Mouse (Mus musculus) neural tube, embryonic 15.5 days (tissue): ENCODE data around the gene Gm21974. TPM values are rescaled to one million over a fixed set of nuclear protein-coding genes. Genes with fewer than 3 reads are reported as not detected.

Experiments
- ATAC-seq: fragments of 200-750 bp; cut with Nextera tagmentation; 2 replicates; pipeline ENCODE4 v1.8.0; 2017; ENCODE audit warnings: mild to moderate bottlenecking, moderate TSS enrichment, moderate library complexity; ENCODE audit not compliant: low FRiP score
- H3K27ac ChIP-seq: fragments of 300-500 bp; sonication (generic); replicated peaks from 2 replicates; pipeline ENCODE4 v1.5.1; 2015; ENCODE audit warnings: mild to moderate bottlenecking, inconsistent platforms
- H3K27me3 ChIP-seq: fragments of 300-500 bp; sonication (generic); replicated peaks from 2 replicates; pipeline ENCODE4 v1.6.1; 2015; ENCODE audit warnings: inconsistent platforms
- H3K36me3 ChIP-seq: fragments of 300-500 bp; sonication (generic); 2 replicates; pipeline ENCODE4 v1.6.1; 2015; ENCODE audit warnings: inconsistent platforms
- H3K4me1 ChIP-seq: fragments of 300-500 bp; sonication (generic); 2 replicates; pipeline ENCODE4 v1.6.1; 2015; ENCODE audit warnings: inconsistent platforms
- H3K4me2 ChIP-seq: fragments of 300-500 bp; sonication (generic); 2 replicates; pipeline ENCODE4 v1.6.1; 2015; ENCODE audit warnings: inconsistent platforms, mild to moderate bottlenecking, moderate library complexity
- H3K4me3 ChIP-seq: fragments of 300-500 bp; sonication (generic); replicated peaks from 2 replicates; pipeline ENCODE4 v1.5.1; 2015; ENCODE audit warnings: mild to moderate bottlenecking, inconsistent platforms
- H3K9ac ChIP-seq: fragments of 300-500 bp; sonication (generic); replicated peaks from 2 replicates; pipeline ENCODE4 v1.6.1; 2015; ENCODE audit warnings: mild to moderate bottlenecking, inconsistent platforms
- H3K9me3 ChIP-seq: fragments of 300-500 bp; sonication (generic); replicated peaks from 2 replicates; pipeline ENCODE4 v1.6.1; 2016; ENCODE audit warnings: inconsistent platforms
- WGBS: fragments of 180-500 bp; shearing (Covaris S2); methylation state at CpG from one replicate; pipeline ENCODE4 v1.1.7; 2015; ENCODE audit warnings: mixed read lengths; 5-methylcytosine and 5-hydroxymethylcytosine counted together
- polyA plus RNA-seq: library from polyadenylated mRNA; unstranded; fragments of >200 nt; fragmentation: Nextera tagmentation; extraction: Ambion mirVana; gene quantifications from 2 replicates; pipeline ENCODE4 v1.2.1, GENCODE M21; 2015

Gene Gm21974
- polyA plus RNA-seq, 1 experiment from 2014 or later = not detected

GRCm38 (mm10) chr7:127890798-127891197 lies 4.5 kb downstream of the Gm21974 start, which contains the start of gene Prss53:
Gene Prss53 (minus strand): TSS chr7:127890970.
- H3K9me3 ChIP-seq = no peaks in the 10 kb centered on the region
- 44% methylated on average over 4 of the region's 4 CpGs for WGBS
- H3K27ac ChIP-seq = no peak within 1 kb of the TSS
- peaks cover 59% of the 10 kb centered on the region for H3K36me3 ChIP-seq
- no peak within 1 kb of the TSS for H3K9ac ChIP-seq
- H3K4me2 ChIP-seq = no peak within 1 kb of the TSS
- H3K4me3 ChIP-seq = no peak within 1 kb of the TSS
- ATAC-seq = no peak
- H3K4me1 ChIP-seq = peaks cover 16% of the 10 kb centered on the region
- no peaks in the 10 kb centered on the region for H3K27me3 ChIP-seq

GRCm38 (mm10) chr7:127888821-127889220 lies 6.4 kb downstream of the Gm21974 start:
- no peak for ATAC-seq

GRCm38 (mm10) chr7:127887781-127888180 lies 7.5 kb downstream of the Gm21974 start:
- 84% methylated on average over 3 of the region's 3 CpGs for WGBS
- peaks cover 77% of the 10 kb centered on the region for H3K36me3 ChIP-seq
- no peaks in the 10 kb centered on the region for H3K9me3 ChIP-seq
- H3K9ac ChIP-seq = no peak overlapping the region
- no peak overlapping the region for H3K4me3 ChIP-seq
- ATAC-seq = no peak
- peaks cover 33% of the 10 kb centered on the region for H3K4me1 ChIP-seq
- no peaks in the 10 kb centered on the region for H3K27me3 ChIP-seq
- no peak overlapping the region for H3K4me2 ChIP-seq
- H3K27ac ChIP-seq = no peak overlapping the region

More at GRCm38 (mm10) chr7:127888821-127889220, 6.4 kb downstream of the Gm21974 start:
- peaks cover 75% of the 10 kb centered on the region for H3K36me3 ChIP-seq
- peaks cover 23% of the 10 kb centered on the region for H3K4me1 ChIP-seq
- H3K4me3 ChIP-seq = no peak overlapping the region
- 64% methylated on average over 3 of the region's 3 CpGs for WGBS
- H3K4me2 ChIP-seq = no peak overlapping the region
- no peak overlapping the region for H3K9ac ChIP-seq
- no peaks in the 10 kb centered on the region for H3K9me3 ChIP-seq
- no peak overlapping the region for H3K27ac ChIP-seq
- H3K27me3 ChIP-seq = no peaks in the 10 kb centered on the region

- no peak for ATAC-seq
- Histone ChIP-seq H3K27me3 (no peaks in the 10 kb centered on the region), H3K4me1 (peaks cover 39% of the 10 kb centered on the region), H3K4me3 (no peak overlapping the region), H3K9ac (no peak overlapping the region), H3K4me2 (no peak overlapping the region), H3K27ac (no peak overlapping the region), H3K9me3 (no peaks in the 10 kb centered on the region), H3K36me3 (peaks cover 79% of the 10 kb centered on the region)
- WGBS = 87% methylated on average over 8 of the region's 8 CpGs
Observed at GRCm38 (mm10) chr7:127887191-127887590, 8.1 kb downstream of the Gm21974 start.

- peaks cover 40% of the 10 kb centered on the region for H3K4me1 ChIP-seq
- 96% methylated on average over 6 of the region's 6 CpGs for WGBS
- no peak overlapping the region for H3K4me3 ChIP-seq
- no peak for ATAC-seq
- H3K4me2 ChIP-seq = no peak overlapping the region
- H3K9ac ChIP-seq = no peak overlapping the region
- no peak overlapping the region for H3K27ac ChIP-seq
- H3K9me3 ChIP-seq = no peaks in the 10 kb centered on the region
- no peaks in the 10 kb centered on the region for H3K27me3 ChIP-seq
- peaks cover 81% of the 10 kb centered on the region for H3K36me3 ChIP-seq
Observed at GRCm38 (mm10) chr7:127886551-127886950, 8.7 kb downstream of the Gm21974 start.

- no peak overlapping the region for H3K9ac ChIP-seq
- peaks cover 41% of the 10 kb centered on the region for H3K4me1 ChIP-seq
- 68% methylated on average over 6 of the region's 6 CpGs for WGBS
- peaks cover 85% of the 10 kb centered on the region for H3K36me3 ChIP-seq
- no peaks in the 10 kb centered on the region for H3K27me3 ChIP-seq
- no peaks in the 10 kb centered on the region for H3K9me3 ChIP-seq
- no peak overlapping the region for H3K4me2 ChIP-seq
- H3K27ac ChIP-seq = no peak overlapping the region
- no peak for ATAC-seq
- no peak overlapping the region for H3K4me3 ChIP-seq
Observed at GRCm38 (mm10) chr7:127885951-127886350, 9.3 kb downstream of the Gm21974 start.

- H3K4me1 ChIP-seq = peaks cover 50% of the 10 kb centered on the region
- H3K4me2 ChIP-seq = no peak overlapping the region
- H3K4me3 ChIP-seq = no peak overlapping the region
- no peaks in the 10 kb centered on the region for H3K27me3 ChIP-seq
- H3K27ac ChIP-seq = no peak overlapping the region
- H3K9me3 ChIP-seq = no peaks in the 10 kb centered on the region
- ATAC-seq = no peak
- H3K9ac ChIP-seq = no peak overlapping the region
- 83% methylated on average over 12 of the region's 12 CpGs for WGBS
- peaks cover 68% of the 10 kb centered on the region for H3K36me3 ChIP-seq
Observed at GRCm38 (mm10) chr7:127880431-127880830, 14.8 kb downstream of the Gm21974 start.

- WGBS = 97% methylated on average over 9 of the region's 9 CpGs
- Histone ChIP-seq H3K27ac (no peak overlapping the region), H3K4me2 (no peak overlapping the region), H3K4me1 (peaks cover 45% of the 10 kb centered on the region), H3K4me3 (no peak overlapping the region), H3K9me3 (no peaks in the 10 kb centered on the region), H3K27me3 (no peaks in the 10 kb centered on the region), H3K36me3 (peaks cover 58% of the 10 kb centered on the region), H3K9ac (no peak overlapping the region)
- no peak for ATAC-seq
Observed at GRCm38 (mm10) chr7:127879301-127879700, 16.0 kb downstream of the Gm21974 start.

- H3K9me3 ChIP-seq = no peaks in the 10 kb centered on the region
- peak within 1 kb of the TSS; percentile 98 for H3K9ac ChIP-seq
- peak within 1 kb of the TSS; percentile 83 for H3K4me2 ChIP-seq
- peak within 1 kb of the TSS; percentile 100 for H3K27ac ChIP-seq
- H3K4me1 ChIP-seq = peaks cover 42% of the 10 kb centered on the region
- under 1% methylated on average over 60 of the region's 60 CpGs for WGBS
- peak; percentile 54 for ATAC-seq
- peaks cover 40% of the 10 kb centered on the region for H3K36me3 ChIP-seq
- H3K27me3 ChIP-seq = no peaks in the 10 kb centered on the region
- H3K4me3 ChIP-seq = peak within 1 kb of the TSS; percentile 98
Observed at GRCm38 (mm10) chr7:127876467-127877348, 18.5 kb downstream of the Gm21974 start, which contains the start of gene Zfp668. Gene Zfp668 (minus strand): TSS chr7:127876828.

GRCm38 (mm10) chr7:127876041-127876466 lies 19.2 kb downstream of the Gm21974 start, which contains the start of gene Zfp646:
Gene Zfp646 (plus strand): TSS chr7:127876221.
- Histone ChIP-seq H3K9ac (peak within 1 kb of the TSS; percentile 98), H3K9me3 (no peaks in the 10 kb centered on the region), H3K4me1 (peaks cover 44% of the 10 kb centered on the region), H3K4me3 (peak within 1 kb of the TSS; percentile 98), H3K27ac (peak within 1 kb of the TSS; percentile 100), H3K36me3 (peaks cover 36% of the 10 kb centered on the region), H3K4me2 (peak within 1 kb of the TSS; percentile 83), H3K27me3 (no peaks in the 10 kb centered on the region)
- under 1% methylated on average over 41 of the region's 41 CpGs for WGBS
- ATAC-seq = peak; percentile 92

GRCm38 (mm10) chr7:127875627-127876001 lies 19.6 kb downstream of the Gm21974 start:
- peak overlapping the region; percentile 83 for H3K4me2 ChIP-seq
- ATAC-seq = peak; percentile 95
- peak overlapping the region; percentile 98 for H3K4me3 ChIP-seq
- H3K9me3 ChIP-seq = no peaks in the 10 kb centered on the region
- 0% methylated on average over 41 of the region's 43 CpGs for WGBS
- peaks cover 40% of the 10 kb centered on the region for H3K4me1 ChIP-seq
- peak overlapping the region; percentile 98 for H3K9ac ChIP-seq
- H3K27ac ChIP-seq = peak overlapping the region; percentile 100
- H3K27me3 ChIP-seq = no peaks in the 10 kb centered on the region
- H3K36me3 ChIP-seq = peaks cover 33% of the 10 kb centered on the region
